Mouse (Mus musculus) small intestine, adult 2 months (tissue): ENCODE data around the gene Hist1h4a. TPM values are rescaled to one million over a fixed set of nuclear protein-coding genes. Genes with fewer than 3 reads are reported as not detected.
"Not testable (repeated sequence)": the region's sequence is repeated elsewhere in the genome, so short reads cannot be mapped to it uniquely, and the experiment has no call there.

Source experiments
- H3K27ac ChIP-seq: fragments of 200-500 bp; 2 replicates; pipeline ENCODE4 v1.5.1; 2012; ENCODE audit warnings: low read depth, low read length, control low read depth, inconsistent platforms; ENCODE audit not compliant: insufficient read depth
- H3K27me3 ChIP-seq: fragments of 200-500 bp; 2 replicates; pipeline ENCODE4 v1.6.1; 2012; ENCODE audit warnings: mild to moderate bottlenecking, moderate library complexity, low read length, inconsistent platforms; ENCODE audit not compliant: control insufficient read depth, insufficient read depth
- H3K36me3 ChIP-seq: fragments of 200-500 bp; 2 replicates; pipeline ENCODE4 v1.6.1; 2012; ENCODE audit warnings: mild to moderate bottlenecking, low read length, control low read depth, inconsistent platforms; ENCODE audit not compliant: control insufficient read depth, insufficient read depth
- H3K4me1 ChIP-seq: fragments of 200-500 bp; 2 replicates; pipeline ENCODE4 v1.6.1; 2012; ENCODE audit warnings: low read length, inconsistent platforms, mixed read lengths; ENCODE audit not compliant: control insufficient read depth, insufficient read depth, insufficient read length
- H3K4me3 ChIP-seq: fragments of 200-500 bp; 2 replicates; pipeline ENCODE4 v1.5.1; 2012; ENCODE audit warnings: low read depth, mild to moderate bottlenecking, control low read depth, inconsistent platforms, low read length, moderate library complexity
- CTCF ChIP-seq: fragments of 200-500 bp; IDR thresholded peaks from 2 replicates; pipeline ENCODE4 v1.5.1; 2012; ENCODE audit warnings: low read depth, mild to moderate bottlenecking, control low read depth, inconsistent platforms, low read length, moderate library complexity, mixed read lengths; ENCODE audit not compliant: insufficient replicate concordance, insufficient read length; ENCODE audit errors: extremely low read depth
- POLR2A ChIP-seq: fragments of 200-500 bp; IDR thresholded peaks from 2 replicates; pipeline ENCODE4 v1.6.1; 2012; ENCODE audit warnings: low read depth, mild to moderate bottlenecking, control low read depth, inconsistent platforms, low read length, moderate library complexity
- WGBS: fragments of 180-500 bp; shearing (Covaris S2); methylation state at CpG from one replicate; pipeline ENCODE4 v1.1.7; 2018; 5-methylcytosine and 5-hydroxymethylcytosine counted together
- polyA plus RNA-seq: library from polyadenylated mRNA; depleted of rRNA; stranded (reverse); fragments of >200 nt; gene quantifications from 2 replicates; pipeline ENCODE4 v1.2.3, GENCODE M21; 2012

Hist1h4a gene
- polyA plus RNA-seq, 1 experiment = 19.9 TPM

DNA sequence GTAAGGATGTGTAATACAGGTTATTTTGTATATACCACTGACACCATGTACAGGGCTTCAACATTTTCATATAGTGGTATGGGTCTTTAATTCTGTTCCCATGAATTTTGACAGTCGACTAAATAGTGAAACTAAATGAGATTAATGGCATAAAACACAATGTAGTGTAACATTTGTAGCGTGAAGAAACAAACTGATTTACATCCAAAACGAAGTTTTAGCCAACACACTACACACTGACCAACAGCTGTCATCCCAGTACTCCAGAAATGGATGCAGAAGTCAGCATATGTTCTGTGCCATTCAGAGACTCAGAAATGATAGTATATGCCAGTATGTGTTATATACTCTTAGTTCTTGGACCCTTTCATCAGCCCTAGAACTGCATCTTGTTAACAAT lies 3.1 kb downstream of the Hist1h4a start:
- Histone ChIP-seq H3K27me3 (no peaks in the 10 kb centered on the region), H3K4me3 (no peak overlapping the region), H3K4me1 (peaks cover 6% of the 10 kb centered on the region; the same call in 1 of the 2 replicates), H3K36me3 (no peaks in the 10 kb centered on the region), H3K27ac (no peak overlapping the region)
- TF ChIP-seq CTCF = no peak
- no peak for TF ChIP-seq POLR2A
- 31% methylated on average over 3 of the region's 3 CpGs for WGBS

DNA sequence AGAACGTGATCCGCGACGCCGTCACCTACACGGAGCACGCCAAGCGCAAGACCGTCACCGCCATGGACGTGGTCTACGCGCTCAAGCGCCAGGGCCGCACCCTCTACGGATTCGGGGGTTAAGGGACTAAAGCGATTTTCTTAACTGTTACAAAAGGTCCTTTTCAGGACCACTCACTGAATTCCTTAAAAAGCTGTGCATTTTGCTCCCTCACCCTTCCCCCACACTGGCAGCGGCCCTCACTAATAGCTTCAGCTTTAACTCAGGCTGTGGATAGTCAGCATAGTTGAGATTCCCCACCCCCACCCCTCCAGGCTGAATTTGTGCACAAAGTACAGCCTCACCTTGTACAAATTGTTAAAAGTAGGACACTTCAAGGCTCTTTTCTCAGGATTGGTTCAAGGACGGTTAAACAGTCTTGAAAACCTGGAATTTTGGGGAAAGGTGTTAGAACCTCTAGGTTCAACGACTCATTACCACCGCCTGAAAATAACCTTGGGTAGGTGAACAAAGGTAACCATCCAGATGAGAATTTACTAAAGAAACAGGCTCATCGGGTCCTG lies 3.7 kb downstream of the Hist1h4a start:
- Histone ChIP-seq H3K4me1 (peaks cover 9% of the 10 kb centered on the region; the same call in 1 of the 2 replicates), H3K27me3 (no peaks in the 10 kb centered on the region), H3K4me3 (peak overlapping the region; percentile 64), H3K36me3 (no peaks in the 10 kb centered on the region), H3K27ac (peak overlapping the region; percentile 82)
- TF ChIP-seq POLR2A = no peak
- TF ChIP-seq CTCF = no peak
- under 1% methylated on average over 23 of the region's 23 CpGs for WGBS

DNA sequence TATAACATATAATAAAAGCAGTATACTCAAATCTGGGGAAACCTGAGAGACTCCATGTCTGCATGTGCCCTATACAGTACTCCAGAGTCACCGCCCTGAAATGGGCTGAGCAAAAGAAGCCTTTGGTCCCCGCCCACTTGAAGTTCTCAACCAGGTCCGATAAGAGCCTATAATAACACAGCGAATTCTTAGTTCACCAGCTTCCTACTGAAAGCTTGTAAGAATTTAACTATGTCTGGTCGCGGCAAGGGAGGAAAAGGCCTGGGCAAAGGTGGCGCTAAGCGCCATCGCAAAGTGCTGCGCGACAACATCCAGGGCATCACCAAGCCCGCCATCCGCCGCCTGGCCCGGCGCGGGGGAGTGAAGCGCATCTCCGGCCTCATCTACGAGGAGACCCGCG lies 4.2 kb downstream of the Hist1h4a start, which contains the start of gene Hist1h4b:
Gene Hist1h4b, plus strand, starts transcription at position 224 of the 400 bp plus-strand sequence.
- Histone ChIP-seq H3K27ac (peak within 1 kb of the TSS; percentile 82), H3K36me3 (no peaks in the 10 kb centered on the region), H3K4me3 (peak within 1 kb of the TSS; percentile 64), H3K27me3 (no peaks in the 10 kb centered on the region), H3K4me1 (peaks cover 9% of the 10 kb centered on the region; the same call in 1 of the 2 replicates)
- WGBS = under 1% methylated on average over 22 of the region's 22 CpGs
- TF ChIP-seq POLR2A = peak; percentile 86
- TF ChIP-seq CTCF = no peak

DNA sequence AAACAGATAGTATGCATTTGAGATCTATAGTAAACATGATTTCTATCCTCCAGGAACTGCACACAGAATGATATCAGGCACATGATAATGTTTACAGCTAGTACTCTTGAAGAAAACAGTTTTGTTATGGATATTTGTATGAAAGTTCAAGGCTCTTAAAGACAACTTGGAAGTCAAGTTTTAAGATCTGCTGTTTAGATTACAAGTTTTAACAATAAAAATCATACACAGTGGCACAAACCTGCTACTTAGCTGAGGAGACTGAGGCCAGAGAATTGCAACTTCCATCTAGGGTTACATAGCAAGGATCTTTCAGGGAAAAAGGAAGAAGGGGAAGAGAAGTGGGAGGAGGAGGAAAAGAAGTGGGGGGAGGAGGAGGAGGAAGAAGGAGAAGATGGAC lies 6.0 kb downstream of the Hist1h4a start:
- Histone ChIP-seq H3K36me3 (no peaks in the 10 kb centered on the region), H3K4me3 (no peak overlapping the region), H3K27me3 (no peaks in the 10 kb centered on the region), H3K27ac (no peak overlapping the region), H3K4me1 (peaks cover 7% of the 10 kb centered on the region; the same call in 1 of the 2 replicates)
- TF ChIP-seq CTCF (no peak), POLR2A (no peak)

DNA sequence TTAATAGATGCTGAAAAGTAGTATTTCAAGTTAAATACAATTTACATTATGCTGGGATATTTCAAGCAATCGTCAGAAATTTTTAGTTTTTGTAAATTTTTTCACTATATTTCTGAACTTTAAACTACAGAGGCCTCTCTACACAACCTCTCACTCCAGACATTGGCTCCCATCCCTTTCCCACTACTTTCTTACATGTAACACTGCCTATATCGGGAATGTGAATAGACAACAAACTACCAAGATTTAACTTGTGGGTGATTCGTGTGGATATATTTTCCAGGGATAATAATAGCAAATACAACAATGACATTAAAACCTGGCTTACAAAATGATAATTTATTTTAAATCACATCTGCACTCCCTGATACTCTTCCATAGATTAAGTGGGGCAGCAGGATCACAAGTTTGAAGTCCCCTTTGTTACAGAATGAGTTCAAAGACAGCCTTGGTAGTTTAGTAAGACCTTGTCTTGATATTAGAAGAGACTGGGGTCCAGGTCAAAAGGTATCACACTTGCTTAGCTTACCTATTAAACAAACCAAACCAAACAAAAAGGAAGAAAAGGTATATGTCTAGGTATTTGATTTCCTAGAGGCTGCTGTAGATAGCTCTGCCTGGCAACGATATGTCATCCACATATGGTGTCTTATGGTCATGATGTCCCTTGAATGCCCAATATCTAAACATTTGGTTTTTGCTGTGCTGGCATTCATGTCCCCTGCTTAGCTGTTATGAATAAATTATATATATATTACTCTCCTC lies 7.5 kb downstream of the Hist1h4a start:
- no peaks in the 10 kb centered on the region for H3K27me3 ChIP-seq
- whole genome bisulfite sequencing = 57% methylated on average over 4 of the region's 4 CpGs
- H3K4me3 ChIP-seq = no peak overlapping the region
- TF ChIP-seq CTCF (no peak), POLR2A (no peak)
- H3K4me1 ChIP-seq = peaks cover 5% of the 10 kb centered on the region; the same call in 1 of the 2 replicates
- no peak overlapping the region for H3K27ac ChIP-seq
- H3K36me3 ChIP-seq = no peaks in the 10 kb centered on the region

DNA sequence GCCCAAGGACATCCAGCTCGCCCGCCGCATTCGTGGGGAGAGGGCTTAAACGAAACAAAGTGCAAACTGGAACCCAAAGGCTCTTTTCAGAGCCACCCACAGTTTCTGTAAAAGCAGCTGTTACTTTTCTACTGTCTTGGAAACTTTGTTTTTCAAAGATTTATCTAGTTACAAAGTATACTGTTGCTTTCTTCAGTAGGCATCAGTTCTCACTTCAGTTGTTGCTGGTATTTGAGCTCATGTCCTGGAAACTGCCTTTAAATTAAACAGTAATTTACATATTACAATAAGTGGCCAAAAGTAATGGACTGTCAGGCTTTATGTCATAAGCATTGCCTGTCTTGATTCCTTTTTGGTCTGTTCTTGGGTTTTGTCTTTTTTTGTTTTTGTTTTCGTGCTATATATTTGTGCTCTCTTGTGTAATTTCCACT lies 8.3 kb downstream of the Hist1h4a start:
- Histone ChIP-seq H3K4me3 (peak overlapping the region; percentile 39), H3K27ac (no peak overlapping the region), H3K27me3 (no peaks in the 10 kb centered on the region), H3K4me1 (peaks cover 5% of the 10 kb centered on the region; the same call in 1 of the 2 replicates), H3K36me3 (no peaks in the 10 kb centered on the region)
- 12% methylated on average over 6 of the region's 6 CpGs for WGBS
- TF ChIP-seq POLR2A (no peak), CTCF (no peak)

DNA sequence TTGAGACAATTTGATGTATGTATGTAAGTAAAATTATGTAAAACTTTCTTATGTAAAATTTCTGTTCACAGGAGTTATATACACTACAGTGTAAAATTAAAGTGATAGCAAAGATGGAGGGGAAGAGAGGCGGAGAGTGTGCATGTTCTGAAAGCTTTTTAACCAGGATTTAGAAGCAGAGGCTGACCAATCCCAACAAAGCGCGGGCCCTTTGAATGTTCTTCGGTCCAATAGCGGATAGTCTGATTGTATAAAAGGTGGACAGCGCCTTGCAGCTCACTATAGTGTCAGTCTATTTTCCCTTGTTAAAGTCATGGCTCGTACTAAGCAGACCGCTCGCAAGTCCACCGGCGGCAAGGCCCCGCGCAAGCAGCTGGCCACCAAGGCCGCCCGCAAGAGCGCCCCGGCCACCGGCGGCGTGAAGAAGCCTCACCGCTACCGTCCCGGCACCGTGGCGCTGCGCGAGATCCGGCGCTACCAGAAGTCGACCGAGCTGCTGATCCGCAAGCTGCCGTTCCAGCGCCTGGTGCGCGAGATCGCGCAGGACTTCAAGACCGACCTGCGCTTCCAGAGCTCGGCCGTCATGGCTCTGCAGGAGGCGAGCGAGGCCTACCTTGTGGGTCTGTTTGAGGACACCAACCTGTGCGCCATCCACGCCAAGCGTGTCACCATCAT lies 8.8 kb downstream of the Hist1h4a start, which contains the start of gene Hist1h3b:
Gene Hist1h3b, plus strand, starts transcription at position 201 of the 675 bp plus-strand sequence.
- H3K27me3 ChIP-seq, H3K4me1 ChIP-seq, H3K36me3 ChIP-seq: not testable (repeated sequence)
- H3K4me3 ChIP-seq = peak within 1 kb of the TSS; percentile 61
- under 1% methylated on average over 20 of the region's 47 CpGs for WGBS
- peak within 1 kb of the TSS; percentile 97 for H3K27ac ChIP-seq
